15 mouse cellular contexts compared by ENCODE assay signal in genomic region chr11:116417054-116417453, GRCm38 (mm10). TPM values are rescaled to one million over a fixed set of nuclear protein-coding genes. Genes with fewer than 3 reads are reported as not detected.
"Had no signal": no experiment of that assay in that cellular context is flagged by ENCODE, and none has a peak within 500 bp of the region (broad histone marks: within the 10 kb centered on the region; RNA-seq: fewer than 3 reads in every experiment).

No protein-coding gene starts in this region.

- H3K9me3 ChIP-seq: limb, embryonic 13.5 days; midbrain, embryonic 13.5 days; neural tube, embryonic 15.5 days had no signal

- H3K9ac ChIP-seq: limb, embryonic 13.5 days; liver, embryonic 14.5 days; midbrain, embryonic 13.5 days; neural tube, embryonic 15.5 days had no signal

- ATAC-seq: midbrain, embryonic 13.5 days had no signal

- H3K36me3 ChIP-seq: limb, embryonic 13.5 days; midbrain, embryonic 13.5 days; neural tube, embryonic 15.5 days had no signal

- DNase-seq: kidney, postnatal 25 days; layer of hippocampus, adult 9-11 months; layer of hippocampus, postnatal 36 days; lung, adult 18-20 months; thymus, postnatal 36 days had no signal

- H3K27ac ChIP-seq: liver, embryonic 14.5 days; midbrain, embryonic 13.5 days; neural tube, embryonic 15.5 days had no signal

- H3K27me3 ChIP-seq: limb, embryonic 13.5 days; midbrain, embryonic 13.5 days; neural tube, embryonic 15.5 days had no signal

- H3K4me2 ChIP-seq: limb, embryonic 13.5 days; midbrain, embryonic 13.5 days; neural tube, embryonic 15.5 days had no signal

- H3K4me3 ChIP-seq: limb, embryonic 13.5 days; midbrain, embryonic 13.5 days; myocyte; neural tube, embryonic 15.5 days had no signal

RNA-seq across cellular contexts. Expression of gene Qrich2, which starts 49.0 kb away (rescaled TPM):
- total RNA-seq: layer of hippocampus, adult 18-20 months; layer of hippocampus, postnatal 36 days; left cerebral cortex, adult 8-10 months; left cerebral cortex, postnatal 25 days; liver, adult 2 months had no signal
- polyA plus RNA-seq: lung, embryonic 16.5 days; midbrain, embryonic 13.5 days; myocyte; neural tube, embryonic 15.5 days had no signal
